Mouse (Mus musculus): ENCODE measurements around the gene Apobec4.

- TF ChIP-seq CTCF (IDR thresholded peaks at IDR 0.05; ENCODE audit: low read depth): no peak
- TF ChIP-seq EP300 (IDR thresholded peaks at IDR 0.05; ENCODE audit: low read depth): no peak
These were observed 37.8 kb downstream of the Apobec4 start for GRCm38 (mm10) chr1:152788121-152788660.
